Mouse (Mus musculus) C2C12 (cell line): ENCODE results near the gene Uap1l1. TPM values are rescaled to one million over a fixed set of nuclear protein-coding genes. Genes with fewer than 3 reads are reported as not detected.

ENCODE experiments used
- H3K27me3 ChIP-seq: one replicate; pipeline ENCODE4 v1.6.1; 2011; ENCODE audit not compliant: control insufficient read depth, insufficient read depth, insufficient read length
- H3K36me3 ChIP-seq: one replicate; pipeline ENCODE4 v1.6.1; 2011; ENCODE audit not compliant: control insufficient read depth, insufficient read depth
- H3K4me3 ChIP-seq: one replicate; pipeline ENCODE4 v1.5.1; 2011; ENCODE audit warnings: mild to moderate bottlenecking, control low read depth; ENCODE audit not compliant: poor library complexity, insufficient read depth, severe bottlenecking
- H3K79me2 ChIP-seq: one replicate; pipeline ENCODE4 v1.6.1; 2011; ENCODE audit not compliant: control insufficient read depth, insufficient read depth
- H3K79me3 ChIP-seq: one replicate; pipeline ENCODE4 v1.6.1; 2011; ENCODE audit warnings: low read depth, control low read depth
- H3ac ChIP-seq: one replicate; pipeline ENCODE3; 2011; ENCODE audit warnings: low read depth; ENCODE audit not compliant: control insufficient read depth, insufficient read length
- CEBPB ChIP-seq: IDR thresholded peaks from one replicate; pipeline ENCODE4 v1.6.1; 2011; ENCODE audit warnings: low read depth, mild to moderate bottlenecking, control low read depth, moderate library complexity
- CTCF ChIP-seq: IDR thresholded peaks from one replicate; pipeline ENCODE4 v1.5.1; 2011; ENCODE audit not compliant: control insufficient read depth, insufficient read depth, insufficient read length
- FOSL1 ChIP-seq: IDR thresholded peaks from one replicate; pipeline ENCODE4 v1.8.0; 2011; ENCODE audit warnings: mild to moderate bottlenecking, low read length; ENCODE audit not compliant: poor library complexity, insufficient read depth, severe bottlenecking
- MAX ChIP-seq: IDR thresholded peaks from one replicate; pipeline ENCODE4 v1.6.1; 2011; ENCODE audit warnings: mild to moderate bottlenecking, control low read depth
- MYOD1 ChIP-seq: IDR thresholded peaks from one replicate; pipeline ENCODE4 v1.6.1; 2011; ENCODE audit warnings: low read depth; ENCODE audit not compliant: control insufficient read depth, insufficient read length
- MYOG ChIP-seq: IDR thresholded peaks from one replicate; pipeline ENCODE4 v1.6.1; 2011; ENCODE audit not compliant: control insufficient read depth, insufficient read length; ENCODE audit errors: extremely low read depth
- USF1 ChIP-seq: IDR thresholded peaks from one replicate; pipeline ENCODE4 v1.6.1; 2011; ENCODE audit warnings: low read depth, mild to moderate bottlenecking, control low read depth, moderate library complexity
- polyA plus RNA-seq: library from polyadenylated mRNA; unstranded; fragments of >200 nt; fragmentation: generic; extraction: Trizol; gene quantifications from one replicate; pipeline ENCODE4 v1.2.1, GENCODE M21; 2012; ENCODE audit warnings: missing spikeins

Gene Uap1l1
- polyA plus RNA-seq, 1 experiment: 96.6 TPM

DNA sequence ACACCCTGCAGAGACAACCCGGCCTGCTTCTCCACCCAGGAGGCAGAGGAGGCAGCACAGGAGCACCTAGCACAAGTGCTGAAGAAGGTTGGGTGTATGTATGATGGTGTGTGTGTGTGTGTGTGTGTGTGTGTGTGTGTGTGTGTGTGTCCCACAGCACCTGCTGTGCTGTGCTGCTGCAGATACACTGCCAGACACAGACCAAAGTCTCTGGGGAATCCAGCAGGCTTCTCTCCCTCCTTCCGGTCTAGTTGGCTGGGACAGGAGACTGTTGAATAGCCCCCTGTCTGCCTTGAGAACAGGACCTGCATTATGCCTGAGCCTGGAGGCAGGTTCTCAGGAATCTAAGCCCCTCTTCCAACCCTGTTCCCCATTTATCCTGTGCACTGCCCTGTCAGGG lies 7.9 kb upstream of the Uap1l1 start:
- H3K79me3 ChIP-seq: peaks cover 3% of the 10 kb centered on the region
- TF ChIP-seq FOSL1 (no peak), CTCF (no peak), MYOD1 (no peak), MAX (no peak), CEBPB (no peak), USF1 (no peak), MYOG (no peak)

GRCm38 (mm10) chr2:25372644-25373391 lies 7.3 kb upstream of the Uap1l1 start:
- H3ac ChIP-seq: peak overlapping the region; percentile 75
- no peaks in the 10 kb centered on the region for H3K27me3 ChIP-seq
- peak overlapping the region; percentile 79 for H3K4me3 ChIP-seq
- H3K79me2 ChIP-seq: peaks cover 22% of the 10 kb centered on the region
- H3K36me3 ChIP-seq: peaks cover 21% of the 10 kb centered on the region
- peaks cover 3% of the 10 kb centered on the region for H3K79me3 ChIP-seq
- TF ChIP-seq MAX: no peak
- TF ChIP-seq USF1: no peak
- TF ChIP-seq CEBPB: no peak
- no peak for TF ChIP-seq MYOD1
- TF ChIP-seq FOSL1: no peak
- TF ChIP-seq CTCF: no peak
- no peak for TF ChIP-seq MYOG

More for the DNA sequence above, 7.9 kb upstream of the Uap1l1 start:
- Histone ChIP-seq H3K4me3 (peak overlapping the region; percentile 79), H3K27me3 (no peaks in the 10 kb centered on the region), H3K36me3 (peaks cover 27% of the 10 kb centered on the region), H3K79me2 (peaks cover 22% of the 10 kb centered on the region), H3ac (peak overlapping the region; percentile 75)

- H3K79me3 ChIP-seq: peaks cover 3% of the 10 kb centered on the region
- H3K4me3 ChIP-seq: peak within 1 kb of the TSS; percentile 79
- no peak for TF ChIP-seq CTCF
- no peak for TF ChIP-seq USF1
- no peak for TF ChIP-seq CEBPB
- TF ChIP-seq MYOG: no peak
- TF ChIP-seq MAX: no peak
- H3K79me2 ChIP-seq: peaks cover 22% of the 10 kb centered on the region
- peak within 1 kb of the TSS; percentile 75 for H3ac ChIP-seq
- H3K27me3 ChIP-seq: no peaks in the 10 kb centered on the region
- H3K36me3 ChIP-seq: peaks cover 15% of the 10 kb centered on the region
Observed at GRCm38 (mm10) chr2:25371764-25372643, 6.5 kb upstream of the Uap1l1 start, which contains the start of gene Sapcd2. Gene Sapcd2 (plus strand): TSS chr2:25372321.

DNA sequence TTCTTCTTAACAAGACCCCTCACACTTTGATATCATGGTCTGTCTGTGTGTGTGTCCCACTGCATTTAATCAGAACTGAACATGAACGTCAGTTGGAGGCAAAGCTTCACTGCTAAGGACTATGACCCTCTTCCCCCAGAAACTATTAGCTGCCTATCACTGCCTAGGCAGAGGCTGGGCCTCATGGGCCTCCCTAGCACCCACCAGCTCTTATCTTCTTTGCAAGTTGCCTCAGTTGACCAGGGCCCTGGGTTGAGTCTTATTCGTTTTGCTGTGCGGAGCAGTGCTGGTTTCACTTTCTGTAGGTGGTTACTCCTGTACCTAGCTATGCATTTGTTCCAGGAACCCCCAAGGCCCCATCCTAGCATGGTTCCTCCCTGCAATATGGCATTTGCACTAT lies 4.5 kb upstream of the Uap1l1 start:
- Histone ChIP-seq H3ac (no peak overlapping the region), H3K79me2 (peaks cover 23% of the 10 kb centered on the region), H3K79me3 (peaks cover 3% of the 10 kb centered on the region), H3K4me3 (no peak overlapping the region), H3K27me3 (no peaks in the 10 kb centered on the region), H3K36me3 (no peaks in the 10 kb centered on the region)
- no peak for TF ChIP-seq CTCF
- TF ChIP-seq MAX: no peak
- no peak for TF ChIP-seq MYOD1
- no peak for TF ChIP-seq USF1
- no peak for TF ChIP-seq CEBPB
- TF ChIP-seq FOSL1: no peak
- no peak for TF ChIP-seq MYOG

- peaks cover 35% of the 10 kb centered on the region for H3K36me3 ChIP-seq
- H3K79me3 ChIP-seq: no peaks in the 10 kb centered on the region
- peaks cover 16% of the 10 kb centered on the region for H3K79me2 ChIP-seq
- H3ac ChIP-seq: peak overlapping the region; percentile 87
- no peaks in the 10 kb centered on the region for H3K27me3 ChIP-seq
- peak overlapping the region; percentile 65 for H3K4me3 ChIP-seq
- TF ChIP-seq MYOD1: no peak
- TF ChIP-seq USF1: no peak
- no peak for TF ChIP-seq MYOG
- no peak for TF ChIP-seq MAX
- no peak for TF ChIP-seq CTCF
- no peak for TF ChIP-seq FOSL1
- no peak for TF ChIP-seq CEBPB
Observed at GRCm38 (mm10) chr2:25364761-25365090, 756 bp downstream of the Uap1l1 start.
